ENCODE assay signal across 12 mouse cellular contexts in the genomic region with DNA sequence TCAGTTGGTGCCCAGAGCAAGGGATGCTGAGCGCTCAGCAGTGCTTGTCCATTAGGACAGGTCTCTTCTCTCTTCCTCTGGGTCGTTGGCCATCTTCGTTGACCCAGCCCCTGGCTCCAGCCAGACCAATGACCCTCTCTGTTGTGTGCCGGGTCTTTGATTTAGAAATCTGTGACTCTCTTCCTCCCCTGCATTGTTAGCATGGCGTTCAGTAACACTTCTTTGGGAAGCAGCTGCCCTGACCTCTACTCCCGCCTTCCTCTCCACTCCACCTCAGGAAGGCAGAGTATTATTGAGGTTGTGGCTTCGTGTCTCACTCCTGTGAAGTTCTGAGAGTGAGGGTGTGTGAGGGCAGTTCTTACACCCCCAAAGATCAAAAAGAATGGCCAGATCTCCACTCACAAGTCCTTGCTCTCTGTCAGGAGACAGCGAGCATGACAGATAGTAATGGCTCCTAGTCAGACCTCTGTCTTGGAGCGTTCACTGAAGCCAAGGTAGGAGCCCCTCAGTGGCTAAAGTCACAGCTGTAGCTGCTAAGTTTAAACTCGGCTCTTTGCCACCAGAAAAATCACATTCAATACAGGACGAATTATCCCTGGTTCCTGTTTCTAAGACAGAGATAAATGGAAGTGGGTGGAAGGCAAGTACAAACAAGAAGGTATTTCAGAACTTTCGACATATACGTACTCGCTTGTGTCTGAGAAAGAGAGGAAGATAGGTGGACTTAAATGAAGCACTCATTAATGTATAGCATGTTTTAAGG. TPM values are rescaled to one million over a fixed set of nuclear protein-coding genes. Genes with fewer than 3 reads are reported as not detected.
A peak's percentile ranks its signal among the peaks of the same experiment; 100 is the strongest.
DNase-seq lines count a peak whose midpoint lies in the region; ATAC-seq and TF ChIP-seq lines count a peak whose summit lies in the region.
"Had no signal": no experiment of that assay in that cellular context is flagged by ENCODE, and none has a peak within 500 bp of the region (broad histone marks: within the 10 kb centered on the region; RNA-seq: fewer than 3 reads in every experiment).

No protein-coding gene starts in this region.

- H3K9ac ChIP-seq in hindbrain, embryonic 16.5 days (ENCODE audit: low read depth, low read length): no peak overlapping the region
- no peak overlapping the region for H3K9ac ChIP-seq in intestine, embryonic 16.5 days (ENCODE audit: low read depth, low read length)
- no peak overlapping the region for H3K9ac ChIP-seq in stomach, embryonic 16.5 days (ENCODE audit: low read length)
- H3K9ac ChIP-seq: limb, embryonic 13.5 days had no signal

- no peak for TF ChIP-seq POLR2A in testis, adult 2 months (IDR thresholded peaks at IDR 0.05; ENCODE audit: control insufficient read depth, low read depth, low read length)

- no peak for ATAC-seq in hindbrain, embryonic 16.5 days
- no peak for ATAC-seq in intestine, embryonic 16.5 days
- no peak for ATAC-seq in stomach, embryonic 16.5 days (ENCODE audit: insufficient read depth, low FRiP score)

- H3K9me3 ChIP-seq in hindbrain, embryonic 10.5 days: no peaks in the 10 kb centered on the region
- no peaks in the 10 kb centered on the region for H3K9me3 ChIP-seq in hindbrain, embryonic 16.5 days (ENCODE audit: control insufficient read depth, low read length)
- no peaks in the 10 kb centered on the region for H3K9me3 ChIP-seq in intestine, embryonic 16.5 days (ENCODE audit: control insufficient read depth, low read length)
- H3K9me3 ChIP-seq in stomach, embryonic 16.5 days (replicated peaks; ENCODE audit: control insufficient read depth, low read length): no peaks in the 10 kb centered on the region
- H3K9me3 ChIP-seq: limb, embryonic 13.5 days had no signal

- H3K4me1 ChIP-seq in hindbrain, embryonic 10.5 days (replicated peaks): peaks cover 12% of the 10 kb centered on the region; the same call in 1 of the 2 replicates
- peaks cover 9% of the 10 kb centered on the region for H3K4me1 ChIP-seq in hindbrain, embryonic 16.5 days (ENCODE audit: control insufficient read depth, insufficient read depth, low read depth, low read length)
- H3K4me1 ChIP-seq in testis, adult 2 months (ENCODE audit: control insufficient read depth, insufficient read depth, low read length): no peaks in the 10 kb centered on the region; the same call in none of the 2 replicates
- H3K4me1 ChIP-seq in intestine, embryonic 16.5 days (ENCODE audit: control insufficient read depth, insufficient read depth, low read length): peaks cover 28% of the 10 kb centered on the region
- peaks cover 20% of the 10 kb centered on the region for H3K4me1 ChIP-seq in stomach, embryonic 16.5 days (ENCODE audit: control insufficient read depth, insufficient read depth, low read length)

- no peaks in the 10 kb centered on the region for H3K27me3 ChIP-seq in hindbrain, embryonic 10.5 days (ENCODE audit: insufficient read depth, poor library complexity, severe bottlenecking)
- no peaks in the 10 kb centered on the region for H3K27me3 ChIP-seq in hindbrain, embryonic 16.5 days (replicated peaks; ENCODE audit: control insufficient read depth, insufficient read depth, low read length)
- H3K27me3 ChIP-seq in testis, adult 2 months (ENCODE audit: control insufficient read depth, insufficient read depth, low read length): no peaks in the 10 kb centered on the region
- no peaks in the 10 kb centered on the region for H3K27me3 ChIP-seq in intestine, embryonic 16.5 days (replicated peaks; ENCODE audit: control insufficient read depth, insufficient read depth, low read length)
- H3K27me3 ChIP-seq in stomach, embryonic 16.5 days (ENCODE audit: control insufficient read depth, insufficient read depth, low read length): no peaks in the 10 kb centered on the region
- H3K27me3 ChIP-seq: limb, embryonic 13.5 days had no signal

- no peak overlapping the region for H3K4me3 ChIP-seq in hindbrain, embryonic 10.5 days
- H3K4me3 ChIP-seq in hindbrain, embryonic 16.5 days (ENCODE audit: low read length): no peak overlapping the region
- H3K4me3 ChIP-seq in testis, adult 2 months (ENCODE audit: control insufficient read depth, low read depth, low read length): no peak overlapping the region
- no peak overlapping the region for H3K4me3 ChIP-seq in intestine, embryonic 16.5 days (ENCODE audit: low read length)
- H3K4me3 ChIP-seq in stomach, embryonic 16.5 days (replicated peaks; ENCODE audit: low read length): no peak overlapping the region
- H3K4me3 ChIP-seq: limb, embryonic 13.5 days; myocyte had no signal

- H3K4me2 ChIP-seq in hindbrain, embryonic 16.5 days (ENCODE audit: low read length): no peak overlapping the region
- H3K4me2 ChIP-seq in intestine, embryonic 16.5 days (ENCODE audit: low read depth, low read length): peak overlapping the region; percentile 7; the same call in 1 of the 2 replicates
- 0 out of 2 replicates have a peak overlapping the region, but pooled peaks have one; percentile 36 for H3K4me2 ChIP-seq in stomach, embryonic 16.5 days (ENCODE audit: low read depth, low read length)
- H3K4me2 ChIP-seq: limb, embryonic 13.5 days had no signal

- DNase-seq in hindbrain, embryonic 10.5 days (ENCODE audit: low spot score): no peak
- DNase-seq in testis, postnatal 10 days (ENCODE audit: low spot score): no peak
- DNase-seq in MN1 (ENCODE audit: low spot score): no peak
- no peak for DNase-seq in urinary bladder, adult 2 months (ENCODE audit: low spot score)
- DNase-seq: adrenal gland, adult 8-10 months; embryo, embryonic 11 days had no signal

- TF ChIP-seq CTCF in testis, adult 2 months (IDR thresholded peaks at IDR 0.05; ENCODE audit: control insufficient read depth, insufficient read depth, insufficient replicate concordance, low read depth, low read length): no peak

- 0 out of 2 replicates have a peak overlapping the region, but pooled peaks have one; percentile 17 for H3K27ac ChIP-seq in hindbrain, embryonic 10.5 days
- no peak overlapping the region for H3K27ac ChIP-seq in hindbrain, embryonic 16.5 days (ENCODE audit: low read depth, low read length)
- H3K27ac ChIP-seq in testis, adult 2 months (ENCODE audit: control insufficient read depth, insufficient read depth, low read depth, low read length): peak overlapping the region; percentile 16; the same call in 1 of the 2 replicates
- H3K27ac ChIP-seq in intestine, embryonic 16.5 days (ENCODE audit: low read length): peak overlapping the region; percentile 45; the same call in 1 of the 2 replicates
- peak overlapping the region; percentile 64; the same call in 1 of the 2 replicates for H3K27ac ChIP-seq in stomach, embryonic 16.5 days (ENCODE audit: low read length)
- H3K27ac ChIP-seq: limb, embryonic 13.5 days had no signal

- 74% methylated on average over 14 of the region's 14 CpGs for WGBS in hindbrain, embryonic 10.5 days
- 72% methylated on average over 14 of the region's 14 CpGs for WGBS in hindbrain, embryonic 16.5 days
- WGBS in intestine, embryonic 16.5 days: 65% methylated on average over 14 of the region's 14 CpGs
- 57% methylated on average over 14 of the region's 14 CpGs for WGBS in stomach, embryonic 16.5 days

- no peaks in the 10 kb centered on the region for H3K36me3 ChIP-seq in hindbrain, embryonic 10.5 days
- no peaks in the 10 kb centered on the region for H3K36me3 ChIP-seq in hindbrain, embryonic 16.5 days (ENCODE audit: control insufficient read depth, insufficient read depth, low read length)
- no peaks in the 10 kb centered on the region for H3K36me3 ChIP-seq in testis, adult 2 months (ENCODE audit: control insufficient read depth, insufficient read depth, low read length)
- no peaks in the 10 kb centered on the region for H3K36me3 ChIP-seq in intestine, embryonic 16.5 days (ENCODE audit: control insufficient read depth, insufficient read depth, low read length)
- no peaks in the 10 kb centered on the region for H3K36me3 ChIP-seq in stomach, embryonic 16.5 days (ENCODE audit: control insufficient read depth, insufficient read depth, low read length)
- H3K36me3 ChIP-seq: limb, embryonic 13.5 days had no signal

RNA-seq across cellular contexts. Expression of a gene that starts 2.7 kb away (rescaled TPM):
- 2.0 and 2.4 TPM in 2 replicates for polyA plus RNA-seq in hindbrain, embryonic 10.5 days (2016; fragmentation: Nextera tagmentation; extraction: Ambion mirVana)
- polyA plus RNA-seq in hindbrain, embryonic 16.5 days (2015; fragmentation: Nextera tagmentation; extraction: Ambion mirVana): 0.81 and 1.2 TPM in 2 replicates
- polyA plus RNA-seq in testis, adult 2 months (2012; rRNA removed): 0.15 and 0.20 TPM in 2 replicates
- polyA plus RNA-seq in intestine, embryonic 16.5 days (2015; fragmentation: Nextera tagmentation; extraction: Ambion mirVana): 3.7 and 4.1 TPM in 2 replicates
- 4.1 and 4.7 TPM in 2 replicates for polyA plus RNA-seq in stomach, embryonic 16.5 days (2015; fragmentation: Nextera tagmentation; extraction: Ambion mirVana)
- polyA plus RNA-seq in urinary bladder, adult 2 months (2012; rRNA removed): 2.4 and 3.2 TPM in 2 replicates

RNA-seq across cellular contexts. Expression of a gene that starts 46.7 kb away (rescaled TPM):
- polyA plus RNA-seq in hindbrain, embryonic 10.5 days (2016; fragmentation: Nextera tagmentation; extraction: Ambion mirVana): 0.20 and 0.21 TPM in 2 replicates
- polyA plus RNA-seq in hindbrain, embryonic 16.5 days (2015; fragmentation: Nextera tagmentation; extraction: Ambion mirVana): 0.10 and 0.16 TPM in 2 replicates
- polyA plus RNA-seq in testis, adult 2 months (2012; rRNA removed): 0.24 and 0.26 TPM in 2 replicates
- 0.34 and 0.38 TPM in 2 replicates for polyA plus RNA-seq in intestine, embryonic 16.5 days (2015; fragmentation: Nextera tagmentation; extraction: Ambion mirVana)
- polyA plus RNA-seq in stomach, embryonic 16.5 days (2015; fragmentation: Nextera tagmentation; extraction: Ambion mirVana): 0.26 and 0.35 TPM in 2 replicates
- polyA plus RNA-seq in urinary bladder, adult 2 months (2012; rRNA removed): 0.40 and 0.71 TPM in 2 replicates
- polyA plus RNA-seq: myocyte had no signal
